26 mouse cellular contexts compared by ENCODE assay signal in the genomic region with DNA sequence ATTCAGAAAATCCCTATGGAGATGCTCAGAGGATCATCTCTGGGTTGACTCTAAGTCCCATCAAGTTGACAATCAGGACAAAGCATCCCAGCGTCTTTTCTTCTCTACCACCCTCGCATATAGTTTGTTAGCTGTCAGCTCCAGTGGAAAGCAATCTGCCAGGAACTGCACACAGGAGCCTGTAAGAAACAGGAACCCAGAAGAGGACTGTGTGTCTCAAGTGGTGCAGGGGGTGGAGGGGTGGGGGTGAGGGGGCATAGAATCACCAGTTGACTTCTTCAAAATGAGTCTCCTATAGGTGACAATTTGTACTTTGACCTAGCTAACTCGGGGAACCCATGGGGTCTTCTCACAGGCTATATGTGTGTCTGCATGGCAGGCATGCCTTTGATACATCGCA. TPM values are rescaled to one million over a fixed set of nuclear protein-coding genes. Genes with fewer than 3 reads are reported as not detected.
A peak's percentile ranks its signal among the peaks of the same experiment; 100 is the strongest.
DNase-seq lines count a peak whose midpoint lies in the region; ATAC-seq lines count a peak whose summit lies in the region.
"Had no signal": no experiment of that assay in that cellular context is flagged by ENCODE, and none has a peak within 500 bp of the region (broad histone marks: within the 10 kb centered on the region; RNA-seq: fewer than 3 reads in every experiment).

No protein-coding gene starts in this region.

- H3K27ac ChIP-seq in limb, embryonic 12.5 days: peak overlapping the region; percentile 57
- H3K27ac ChIP-seq in limb, embryonic 10.5 days: no peak overlapping the region
- H3K27ac ChIP-seq in limb, embryonic 15.5 days: peak overlapping the region; percentile 77
- H3K27ac ChIP-seq: heart, adult 2 months; hindbrain, embryonic 10.5 days; liver, embryonic 14.5 days; neural tube, embryonic 15.5 days had no signal

- no peaks in the 10 kb centered on the region for H3K36me3 ChIP-seq in limb, embryonic 12.5 days
- H3K36me3 ChIP-seq in limb, embryonic 10.5 days: no peaks in the 10 kb centered on the region
- H3K36me3 ChIP-seq in limb, embryonic 15.5 days: no peaks in the 10 kb centered on the region
- H3K36me3 ChIP-seq: G1E; hindbrain, embryonic 10.5 days; neural tube, embryonic 15.5 days had no signal

- H3K9me3 ChIP-seq in limb, embryonic 12.5 days: no peaks in the 10 kb centered on the region; the same call in 1 of the 2 replicates
- H3K9me3 ChIP-seq in limb, embryonic 10.5 days (replicated peaks): no peaks in the 10 kb centered on the region
- no peaks in the 10 kb centered on the region for H3K9me3 ChIP-seq in limb, embryonic 15.5 days
- H3K9me3 ChIP-seq: G1E; neural tube, embryonic 15.5 days had no signal

- ATAC-seq in limb, embryonic 12.5 days (ENCODE audit: insufficient number of reproducible peaks, insufficient read depth, low FRiP score, low TSS enrichment, low read depth): no peak
- peak; percentile 63 for ATAC-seq in granulocyte monocyte progenitor cell, adult 5-6 weeks (replicated peaks; ENCODE audit: poor library complexity, severe bottlenecking)
- ATAC-seq in limb, embryonic 15.5 days (ENCODE audit: insufficient number of reproducible peaks, low FRiP score, low TSS enrichment, low read depth): no peak
- ATAC-seq: forebrain, embryonic 16.5 days; hindbrain, embryonic 16.5 days had no signal

- H3K9ac ChIP-seq in limb, embryonic 12.5 days (replicated peaks): no peak overlapping the region
- H3K9ac ChIP-seq in limb, embryonic 15.5 days: no peak overlapping the region
- H3K9ac ChIP-seq: liver, embryonic 14.5 days; lung, embryonic 14.5 days; neural tube, embryonic 15.5 days had no signal

- no peaks in the 10 kb centered on the region for H3K27me3 ChIP-seq in limb, embryonic 12.5 days
- peaks cover 6% of the 10 kb centered on the region; the same call in 1 of the 2 replicates for H3K27me3 ChIP-seq in limb, embryonic 10.5 days (ENCODE audit: low read depth, poor library complexity, severe bottlenecking)
- H3K27me3 ChIP-seq in limb, embryonic 15.5 days: no peaks in the 10 kb centered on the region
- H3K27me3 ChIP-seq: CH12.LX; neural tube, embryonic 15.5 days; Patski had no signal

- 83% methylated on average over 4 of the region's 4 CpGs for WGBS in limb, embryonic 12.5 days
- WGBS in limb, embryonic 10.5 days: 84% methylated on average over 4 of the region's 4 CpGs
- 84% methylated on average over 4 of the region's 4 CpGs for WGBS in limb, embryonic 15.5 days

- peaks cover 16% of the 10 kb centered on the region for H3K4me1 ChIP-seq in limb, embryonic 12.5 days (replicated peaks)
- H3K4me1 ChIP-seq in limb, embryonic 10.5 days: peaks cover 14% of the 10 kb centered on the region
- peaks cover 24% of the 10 kb centered on the region for H3K4me1 ChIP-seq in limb, embryonic 15.5 days
- H3K4me1 ChIP-seq: neural tube, embryonic 15.5 days had no signal

- no peak overlapping the region for H3K4me3 ChIP-seq in limb, embryonic 12.5 days (replicated peaks)
- no peak overlapping the region for H3K4me3 ChIP-seq in limb, embryonic 10.5 days
- H3K4me3 ChIP-seq in limb, embryonic 15.5 days: no peak overlapping the region
- H3K4me3 ChIP-seq: heart, adult 2 months; hindbrain, embryonic 10.5 days; neural tube, embryonic 15.5 days had no signal

- no peak overlapping the region for H3K4me2 ChIP-seq in limb, embryonic 12.5 days
- no peak overlapping the region for H3K4me2 ChIP-seq in limb, embryonic 15.5 days
- H3K4me2 ChIP-seq: lung, embryonic 14.5 days; midbrain, embryonic 11.5 days; neural tube, embryonic 15.5 days had no signal

- DNase-seq in limb, embryonic 10.5 days (ENCODE audit: low spot score): no peak
- no peak for DNase-seq in retina, embryonic 14.5 days (ENCODE audit: low spot score)
- DNase-seq in adrenal gland, adult 8-10 months: no peak
- DNase-seq in spleen, postnatal 4 days (ENCODE audit: low spot score in 2 of 2): no peak
- DNase-seq: B cell, adult 2 months; cerebellum, adult 11 months; cerebellum, postnatal 10 days; gastrocnemius, postnatal 25 days; heart, adult 2 months; kidney, adult 18-20 months; kidney, postnatal 10 days; lung, embryonic 14.5 days; lung, postnatal 4 days; thymus, postnatal 14 days had no signal

RNA-seq across cellular contexts. Expression of gene Gm5148, which starts 12.7 kb away (rescaled TPM):
- polyA plus RNA-seq in limb, embryonic 12.5 days (2016; fragmentation: Nextera tagmentation; extraction: Ambion mirVana): 4.8 and 7.2 TPM in 2 replicates
- polyA plus RNA-seq in limb, embryonic 10.5 days (2016; fragmentation: Nextera tagmentation; extraction: Ambion mirVana): 4.6 and 5.7 TPM in 2 replicates
- not detected in 2 replicates for total RNA-seq in granulocyte monocyte progenitor cell, adult 5-6 weeks (2014; fragmentation: Nextera tagmentation)
- 14.9 and 28.1 TPM in 2 replicates for total RNA-seq in granulocyte monocyte progenitor cell, adult 5-6 weeks (2017)
- polyA plus RNA-seq in limb, embryonic 15.5 days (2015; fragmentation: Nextera tagmentation; extraction: Ambion mirVana): 4.8 and 5.4 TPM in 2 replicates
- total RNA-seq in adrenal gland, adult 8-10 months (2022): 1 to 10 TPM in 2 of 4 experiments, under 1 TPM in 2; 0.12 to 9.2 (median 4.2) TPM
